Mouse (Mus musculus): Measurements from ENCODE around the gene Rpsa.
A peak's percentile ranks its signal among the peaks of the same experiment; 100 is the strongest.

Rpsa gene

DNA sequence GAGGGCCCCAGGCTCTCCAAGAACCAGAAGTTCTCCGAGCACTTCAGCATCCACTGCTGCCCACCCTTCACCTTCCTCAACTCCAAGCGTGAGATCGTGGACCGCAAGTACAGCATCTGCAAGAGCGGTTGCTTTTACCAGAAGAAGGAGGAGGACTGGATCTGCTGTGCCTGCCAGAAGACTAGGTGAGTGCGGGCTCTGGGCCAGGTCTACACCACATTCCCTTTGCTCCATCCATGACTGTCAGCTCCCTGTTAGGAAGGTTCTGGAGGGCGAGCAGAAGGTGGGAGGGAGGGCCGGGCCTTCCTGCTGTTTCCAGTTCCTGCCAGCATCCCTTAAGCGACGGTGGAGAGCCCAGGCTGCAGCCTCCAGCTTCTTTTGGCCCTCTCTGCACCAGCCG is 40.3 kb downstream of the Rpsa start:
- DNase-seq (ENCODE audit: low spot score), result no peak

DNA sequence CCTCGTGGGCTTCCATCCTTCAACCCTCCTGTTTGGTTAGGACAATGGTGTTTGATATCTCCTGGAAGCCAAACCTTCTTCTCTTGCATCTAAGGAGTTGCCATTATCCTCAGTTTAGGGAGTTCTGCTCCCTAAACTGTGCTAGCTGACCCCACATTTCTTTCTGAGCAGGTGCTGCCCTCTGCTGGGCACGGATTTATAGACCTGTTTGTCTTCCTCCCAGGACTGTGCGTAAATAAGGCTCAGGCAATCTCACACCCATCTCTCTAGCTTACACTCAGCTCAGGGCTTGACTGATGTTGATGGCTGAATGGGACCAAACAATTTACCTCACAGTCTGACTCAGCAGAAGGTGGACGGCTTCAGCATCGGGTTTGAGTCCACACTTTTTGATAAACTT is 43.8 kb downstream of the Rpsa start:
- peak; percentile 22 for DNase-seq (ENCODE audit: low spot score)

DNA sequence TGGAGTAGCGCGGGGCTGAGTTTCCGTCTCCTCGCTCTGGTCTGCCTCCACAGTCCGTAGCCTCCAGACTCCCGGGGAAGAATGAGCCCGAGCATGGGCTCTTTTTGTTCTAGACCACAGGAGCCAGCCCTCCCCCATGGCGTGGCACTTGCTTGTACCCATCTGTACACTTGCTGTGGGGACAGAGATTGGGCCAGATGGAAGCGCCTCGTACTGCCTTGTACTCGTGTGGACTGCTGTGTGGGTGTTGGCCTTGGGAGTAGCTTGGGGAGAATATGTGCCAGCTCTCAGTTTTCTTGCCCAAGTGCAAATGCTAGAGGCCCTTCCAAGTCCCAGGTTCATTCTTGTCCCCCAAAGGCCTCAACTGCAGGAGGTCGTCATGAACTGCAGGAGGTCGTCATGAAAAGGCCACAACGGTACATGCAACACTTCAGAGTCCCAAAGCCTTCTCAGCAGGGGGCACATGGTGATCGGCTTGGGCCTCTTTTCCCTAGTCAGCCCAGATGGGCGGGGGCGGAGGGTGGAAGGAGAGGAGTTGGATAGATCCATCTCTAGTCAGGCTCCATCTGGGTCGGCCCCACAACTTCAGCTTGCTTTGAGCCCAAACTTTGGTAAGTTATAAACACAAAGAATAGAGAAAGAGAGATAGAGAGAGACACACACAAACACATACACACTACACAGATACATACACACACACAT is 47.1 kb downstream of the Rpsa start:
- no peak for DNase-seq (ENCODE audit: low spot score)

DNA sequence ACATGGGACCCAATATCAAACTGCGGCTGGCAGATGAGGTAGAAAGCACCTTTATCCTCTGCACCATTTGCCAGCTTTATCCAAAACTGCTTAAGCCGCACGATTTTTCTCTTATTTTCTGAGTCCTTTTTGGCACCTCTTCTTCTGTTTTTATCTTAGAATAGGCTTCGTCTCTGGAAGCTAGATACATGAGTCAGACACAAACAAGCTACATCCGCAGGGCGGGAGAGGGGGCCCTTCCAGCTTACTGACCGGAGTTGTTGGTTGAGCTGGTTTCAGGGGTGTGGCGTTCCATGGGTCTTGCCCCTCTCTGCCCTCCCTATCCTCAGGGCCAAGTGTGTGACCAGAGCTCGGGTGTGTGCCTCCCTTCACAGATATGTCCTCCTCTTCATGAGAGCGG is 51.3 kb downstream of the Rpsa start:
- DNase-seq (ENCODE audit: low spot score), result no peak
